Mouse (Mus musculus): ENCODE results near the gene M1ap.

DNA sequence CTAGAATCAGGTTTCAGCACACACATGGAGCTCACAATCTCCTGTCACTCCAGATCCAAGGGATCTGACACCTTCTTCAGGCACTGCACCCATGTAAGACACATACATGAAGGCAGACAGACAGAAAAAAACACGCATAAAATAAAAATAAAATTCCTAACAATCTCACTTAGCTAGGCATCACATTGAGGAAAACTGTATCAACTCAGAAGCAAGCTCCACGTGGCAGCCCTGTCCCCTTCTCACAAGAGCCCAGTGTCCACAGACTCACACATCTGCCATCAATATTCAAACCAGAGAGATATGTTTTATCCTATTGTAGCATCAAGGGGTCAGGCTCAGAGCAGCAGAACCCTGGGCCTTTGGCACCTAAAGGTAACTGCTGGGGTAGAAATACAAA is 57.6 kb downstream of the M1ap start:
- TF ChIP-seq CTCF (IDR thresholded peaks at IDR 0.05; ENCODE audit: low read depth) (no peak), EP300 (optimal IDR thresholded peaks at IDR 0.05) (no peak)
